Mouse (Mus musculus): ENCODE data around the gene Miga2. TPM values are rescaled to one million over a fixed set of nuclear protein-coding genes. Genes with fewer than 3 reads are reported as not detected.

Miga2 gene
- polyA plus RNA-seq, 1 experiment from 2014 or later: 27.2 TPM

GRCm38 (mm10) chr2:30403870-30404269, 39.8 kb downstream of the Miga2 start:
- no peak for ATAC-seq (replicated peaks)
- Histone ChIP-seq H3K27ac (replicated peaks) (no peak overlapping the region), H3K4me1 (peaks cover 14% of the 10 kb centered on the region), H3K27me3 (no peaks in the 10 kb centered on the region), H3K9ac (replicated peaks) (no peak overlapping the region), H3K9me3 (no peaks in the 10 kb centered on the region), H3K36me3 (peaks cover 58% of the 10 kb centered on the region), H3K4me3 (no peak overlapping the region), H3K4me2 (replicated peaks) (no peak overlapping the region)
- 93% methylated on average over 1 of the region's 1 CpGs for WGBS

DNA sequence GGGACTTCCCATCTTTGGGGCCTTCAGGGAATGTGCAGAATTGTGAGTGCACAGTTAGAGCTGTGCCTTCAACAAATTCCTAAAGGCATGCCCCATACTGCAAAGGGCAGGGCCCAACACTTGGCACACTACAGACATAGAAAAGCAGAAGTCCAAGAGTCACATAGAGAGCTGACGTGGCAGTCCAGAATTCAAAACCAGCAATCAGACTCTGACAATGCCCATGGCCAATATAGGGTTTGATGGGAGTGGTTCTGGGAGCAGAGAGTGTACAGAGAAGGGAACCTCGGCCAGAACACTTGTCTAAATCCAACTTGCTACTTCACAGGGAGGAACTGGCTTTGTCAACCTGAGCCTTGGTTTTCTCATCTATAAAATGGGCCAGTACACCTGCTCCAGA, 43.2 kb downstream of the Miga2 start:
- H3K9ac ChIP-seq (replicated peaks): no peak overlapping the region
- 92% methylated on average over 2 of the region's 2 CpGs for WGBS
- H3K27ac ChIP-seq (replicated peaks): no peak overlapping the region
- no peaks in the 10 kb centered on the region for H3K27me3 ChIP-seq
- no peak for ATAC-seq (replicated peaks)
- no peak overlapping the region for H3K4me3 ChIP-seq
- H3K9me3 ChIP-seq: no peaks in the 10 kb centered on the region
- no peak overlapping the region for H3K4me2 ChIP-seq (replicated peaks)
- peaks cover 65% of the 10 kb centered on the region for H3K36me3 ChIP-seq
- no peaks in the 10 kb centered on the region for H3K4me1 ChIP-seq

- Histone ChIP-seq H3K27ac (replicated peaks) (no peak overlapping the region), H3K27me3 (no peaks in the 10 kb centered on the region), H3K9me3 (no peaks in the 10 kb centered on the region), H3K4me3 (no peak overlapping the region), H3K4me1 (no peaks in the 10 kb centered on the region), H3K36me3 (peaks cover 63% of the 10 kb centered on the region), H3K9ac (replicated peaks) (no peak overlapping the region), H3K4me2 (replicated peaks) (no peak overlapping the region)
- WGBS: 92% methylated on average over 10 of the region's 10 CpGs
- no peak for ATAC-seq (replicated peaks)
Measured at GRCm38 (mm10) chr2:30407778-30408177, 43.7 kb downstream of the Miga2 start.

DNA sequence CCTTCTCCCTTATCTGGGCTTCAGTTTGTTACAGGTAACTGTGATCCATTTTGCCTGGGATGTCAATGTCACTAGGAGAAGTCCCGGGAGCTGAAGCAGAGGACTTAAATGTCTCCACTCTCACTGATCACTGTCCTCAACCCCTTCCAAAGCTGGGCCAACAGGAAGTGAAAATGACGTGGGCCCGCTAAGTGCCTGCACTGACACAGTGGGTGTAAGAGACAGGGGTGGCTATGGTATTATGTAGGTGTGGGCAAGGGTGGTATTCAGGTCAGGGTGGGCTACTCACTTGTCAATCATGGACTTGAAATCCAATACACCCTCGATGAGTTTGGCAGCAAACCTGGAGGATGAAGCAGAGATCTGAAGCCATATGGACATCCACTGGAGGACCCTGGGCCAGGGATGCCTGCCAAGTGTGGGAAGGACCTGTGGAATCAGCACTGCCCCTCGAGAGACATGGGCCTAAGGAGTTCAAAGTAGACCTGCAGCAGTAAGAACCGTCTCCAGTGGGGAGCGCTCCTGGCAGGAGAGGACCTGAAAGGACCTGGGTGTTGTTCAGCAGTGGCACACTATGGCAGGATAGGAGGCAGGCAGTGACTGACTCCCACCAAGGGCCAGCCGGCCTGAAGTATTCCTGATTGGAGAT, 44.5 kb downstream of the Miga2 start:
- Histone ChIP-seq H3K4me1 (peaks cover 2% of the 10 kb centered on the region; the same call in 1 of the 2 replicates), H3K9me3 (no peaks in the 10 kb centered on the region), H3K36me3 (peaks cover 59% of the 10 kb centered on the region), H3K4me2 (replicated peaks) (no peak overlapping the region), H3K27me3 (no peaks in the 10 kb centered on the region), H3K27ac (replicated peaks) (no peak overlapping the region), H3K4me3 (no peak overlapping the region), H3K9ac (replicated peaks) (no peak overlapping the region)
- ATAC-seq (replicated peaks): no peak
- 81% methylated on average over 8 of the region's 8 CpGs for WGBS

DNA sequence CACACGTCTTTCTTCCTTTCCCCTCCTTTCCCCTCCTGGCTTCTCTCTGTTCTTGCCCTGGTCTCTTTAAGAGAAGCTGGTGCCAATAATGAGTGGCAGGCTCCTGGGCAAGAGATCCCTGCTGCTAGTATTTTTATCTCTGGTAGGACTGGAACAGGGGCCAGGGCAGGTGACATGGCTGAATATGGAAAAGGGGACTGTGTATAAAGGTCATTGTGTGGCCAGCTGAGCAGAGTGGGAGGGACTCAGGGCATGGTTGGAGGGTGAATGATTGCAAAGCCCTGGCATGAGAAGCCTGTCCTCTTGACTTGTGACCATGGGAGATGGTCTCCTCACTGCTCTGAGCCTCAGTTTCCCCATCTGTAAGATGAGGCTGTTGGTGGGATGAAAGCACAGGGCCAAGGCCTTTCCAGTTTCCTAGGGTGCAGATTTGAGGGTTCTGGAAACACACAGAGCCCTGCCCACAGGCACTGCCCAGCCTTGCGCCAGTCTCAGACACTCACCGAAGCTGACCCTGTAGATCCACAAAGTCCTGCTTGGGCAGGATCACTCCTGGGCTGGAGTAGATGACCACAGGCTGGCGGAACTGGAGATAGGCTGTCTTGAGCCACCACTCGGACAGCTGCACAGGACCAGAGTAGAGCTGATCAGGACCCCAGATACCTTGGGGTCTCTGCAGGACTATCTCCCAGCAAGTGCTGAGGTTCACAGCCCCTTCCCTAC, 45.6 kb downstream of the Miga2 start:
- no peaks in the 10 kb centered on the region for H3K9me3 ChIP-seq
- 88% methylated on average over 5 of the region's 5 CpGs for WGBS
- no peak for ATAC-seq (replicated peaks)
- no peak overlapping the region for H3K27ac ChIP-seq (replicated peaks)
- no peaks in the 10 kb centered on the region for H3K27me3 ChIP-seq
- H3K9ac ChIP-seq (replicated peaks): no peak overlapping the region
- H3K4me3 ChIP-seq: no peak overlapping the region
- H3K4me1 ChIP-seq: peaks cover 12% of the 10 kb centered on the region
- H3K4me2 ChIP-seq (replicated peaks): no peak overlapping the region
- peaks cover 55% of the 10 kb centered on the region for H3K36me3 ChIP-seq

- no peaks in the 10 kb centered on the region for H3K27me3 ChIP-seq
- H3K27ac ChIP-seq (replicated peaks): no peak overlapping the region
- ATAC-seq (replicated peaks): no peak
- H3K4me2 ChIP-seq (replicated peaks): no peak overlapping the region
- peaks cover 36% of the 10 kb centered on the region for H3K4me1 ChIP-seq
- peaks cover 21% of the 10 kb centered on the region for H3K36me3 ChIP-seq
- 81% methylated on average over 16 of the region's 16 CpGs for WGBS
- no peaks in the 10 kb centered on the region for H3K9me3 ChIP-seq
- H3K9ac ChIP-seq (replicated peaks): peak overlapping the region; percentile 33; the same call in 1 of the 2 replicates
- H3K4me3 ChIP-seq: no peak overlapping the region
Measured at GRCm38 (mm10) chr2:30413038-30413973, 49.3 kb downstream of the Miga2 start.

- Histone ChIP-seq H3K9ac (replicated peaks) (peak overlapping the region; percentile 33; the same call in 1 of the 2 replicates), H3K4me1 (peaks cover 44% of the 10 kb centered on the region), H3K4me2 (replicated peaks) (peak overlapping the region; percentile 86), H3K27me3 (no peaks in the 10 kb centered on the region), H3K27ac (replicated peaks) (no peak overlapping the region), H3K9me3 (no peaks in the 10 kb centered on the region), H3K36me3 (peaks cover 16% of the 10 kb centered on the region), H3K4me3 (no peak overlapping the region)
- WGBS: 93% methylated on average over 4 of the region's 4 CpGs
- no peak for ATAC-seq (replicated peaks)
Measured at GRCm38 (mm10) chr2:30414101-30414500, 50.1 kb downstream of the Miga2 start.

DNA sequence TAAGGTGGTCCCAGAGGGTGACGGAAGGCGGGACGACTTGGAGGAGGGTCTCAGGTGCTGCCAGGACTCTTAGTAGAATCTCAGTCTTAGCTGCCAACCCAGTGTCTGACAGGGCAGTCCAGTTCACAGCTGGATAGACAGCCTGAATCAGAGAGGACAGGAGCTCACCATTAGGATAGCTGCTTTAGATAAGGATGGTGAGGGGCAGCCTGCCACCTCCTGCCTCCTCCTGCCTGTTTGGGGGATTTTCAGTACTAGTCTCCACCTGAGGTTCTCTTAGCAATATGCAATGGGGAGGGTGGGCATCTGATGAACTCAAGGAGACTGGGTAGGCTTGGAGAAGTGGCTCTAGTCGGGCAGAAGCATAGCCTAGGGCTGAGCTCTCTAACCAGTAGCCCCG, 50.6 kb downstream of the Miga2 start:
- H3K9me3 ChIP-seq: no peaks in the 10 kb centered on the region
- H3K9ac ChIP-seq (replicated peaks): peak overlapping the region; percentile 84
- peaks cover 48% of the 10 kb centered on the region for H3K4me1 ChIP-seq
- no peaks in the 10 kb centered on the region for H3K27me3 ChIP-seq
- H3K36me3 ChIP-seq: peaks cover 13% of the 10 kb centered on the region
- peak overlapping the region; percentile 86 for H3K4me2 ChIP-seq (replicated peaks)
- H3K4me3 ChIP-seq: peak overlapping the region; percentile 93
- ATAC-seq (replicated peaks): no peak
- H3K27ac ChIP-seq (replicated peaks): no peak overlapping the region
- WGBS: 44% methylated on average over 5 of the region's 5 CpGs

DNA sequence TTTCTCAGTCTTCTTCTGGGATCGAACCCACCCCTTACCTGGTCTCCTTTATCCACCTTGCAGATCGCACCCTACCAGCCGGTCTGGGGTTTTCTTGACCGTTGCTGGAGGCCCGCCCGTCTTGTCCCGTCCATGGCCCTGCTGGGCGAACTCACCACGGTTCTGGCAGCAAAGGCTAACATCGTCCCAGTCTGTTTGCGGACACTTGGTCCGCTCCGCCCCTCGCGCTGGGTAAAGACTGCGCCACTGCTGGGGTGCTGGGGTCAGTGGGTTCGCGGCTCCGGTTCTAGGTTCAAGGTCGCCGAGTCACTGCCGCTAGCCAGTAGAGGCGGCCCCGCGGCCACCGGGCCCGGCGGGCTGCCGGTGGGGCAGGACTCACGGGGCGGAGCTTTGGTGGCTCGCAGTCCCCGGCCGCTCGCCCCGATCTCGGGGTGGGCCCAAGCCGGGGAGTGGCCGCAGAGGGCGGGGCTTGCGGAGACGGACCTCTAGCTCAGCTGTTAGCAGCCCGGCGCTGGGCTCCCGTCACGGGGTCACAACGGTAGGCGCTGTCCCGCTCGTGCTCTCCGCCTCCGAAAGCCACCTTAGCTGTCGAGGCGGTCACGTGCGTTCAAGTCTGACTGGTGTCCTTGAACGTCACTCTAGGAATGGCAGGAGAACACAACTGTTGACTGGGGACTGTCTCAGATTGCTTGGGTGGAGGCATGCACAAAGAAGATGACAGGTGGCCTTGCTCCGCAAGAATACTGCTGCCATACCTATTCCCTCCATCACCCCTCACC, 51.3 kb downstream of the Miga2 start, which contains the start of gene Crat:
TSS of gene Crat (minus strand) at position 657 of the 779 bp plus-strand sequence.
- Histone ChIP-seq H3K27me3 (no peaks in the 10 kb centered on the region), H3K27ac (replicated peaks) (peak within 1 kb of the TSS; percentile 98), H3K4me3 (peak within 1 kb of the TSS; percentile 93), H3K4me1 (peaks cover 48% of the 10 kb centered on the region), H3K36me3 (peaks cover 6% of the 10 kb centered on the region; the same call in 1 of the 2 replicates), H3K9me3 (no peaks in the 10 kb centered on the region), H3K4me2 (replicated peaks) (peak within 1 kb of the TSS; percentile 86), H3K9ac (replicated peaks) (peak within 1 kb of the TSS; percentile 95)
- peak; percentile 88 for ATAC-seq (replicated peaks)
- under 1% methylated on average over 58 of the region's 58 CpGs for WGBS

DNA sequence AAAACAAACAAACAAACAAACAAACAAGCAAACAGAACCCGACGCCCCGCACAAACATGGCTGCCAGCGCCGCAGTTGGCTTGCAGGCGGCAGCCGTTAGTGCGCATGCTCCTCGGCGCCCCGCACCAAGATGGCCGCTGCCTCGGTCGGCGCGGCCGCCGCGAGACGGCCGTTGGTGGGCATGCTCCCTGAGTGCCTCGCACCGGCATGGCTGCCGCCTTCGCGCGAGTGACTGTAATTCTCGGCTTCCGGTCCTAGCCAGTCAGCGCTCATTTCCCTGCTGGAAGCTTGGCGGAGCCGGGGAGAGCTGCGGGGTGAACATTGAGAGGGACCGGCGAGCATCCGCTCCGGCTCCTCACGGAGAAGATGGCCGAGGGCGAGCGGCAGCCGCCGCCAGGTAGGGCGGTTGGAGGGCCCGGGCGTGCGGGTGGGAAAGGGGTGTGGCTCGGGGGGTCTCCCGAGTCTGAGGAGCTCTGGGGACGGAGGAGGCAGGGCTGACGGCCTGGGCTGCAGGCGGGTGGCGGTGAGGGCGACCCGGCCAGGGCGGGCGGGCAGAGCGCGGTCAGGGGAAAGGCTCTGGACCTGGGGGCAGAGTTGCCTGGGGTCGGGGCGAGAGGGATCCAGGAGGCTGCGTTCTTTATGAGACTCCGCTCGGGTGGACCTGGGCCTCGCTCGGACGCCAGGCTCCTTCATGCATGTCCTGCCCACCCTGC, 52.1 kb downstream of the Miga2 start, which contains the start of gene Ptpa:
TSS of gene Ptpa (plus strand) at position 104 of the 713 bp plus-strand sequence.
- H3K4me2 ChIP-seq (replicated peaks): peak within 1 kb of the TSS; percentile 86
- H3K36me3 ChIP-seq: peaks cover 5% of the 10 kb centered on the region; the same call in 1 of the 2 replicates
- ATAC-seq (replicated peaks): peak; percentile 94
- H3K9ac ChIP-seq (replicated peaks): peak within 1 kb of the TSS; percentile 95
- H3K9me3 ChIP-seq: no peaks in the 10 kb centered on the region
- WGBS: under 1% methylated on average over 61 of the region's 67 CpGs
- peaks cover 48% of the 10 kb centered on the region for H3K4me1 ChIP-seq
- peak within 1 kb of the TSS; percentile 93 for H3K4me3 ChIP-seq
- H3K27me3 ChIP-seq: no peaks in the 10 kb centered on the region
- peak within 1 kb of the TSS; percentile 98 for H3K27ac ChIP-seq (replicated peaks)

DNA sequence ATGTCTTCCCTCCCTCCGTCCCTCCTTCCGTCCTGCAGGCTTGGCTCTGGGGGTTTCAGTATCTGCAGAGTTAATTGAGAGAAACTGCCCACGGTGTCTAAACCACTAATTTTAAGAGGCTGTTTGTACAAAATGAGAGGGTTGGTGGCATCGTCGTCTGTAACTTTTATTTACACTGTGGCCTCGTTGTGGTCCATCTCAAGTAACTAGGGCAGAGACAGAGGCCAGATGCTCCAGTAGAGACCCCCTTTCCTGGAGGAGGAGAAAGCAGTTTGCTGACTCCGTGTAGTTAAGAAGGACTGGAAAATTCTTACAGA, 52.6 kb downstream of the Miga2 start:
- H3K4me3 ChIP-seq: peak overlapping the region; percentile 93
- no peaks in the 10 kb centered on the region for H3K27me3 ChIP-seq
- peak overlapping the region; percentile 95 for H3K9ac ChIP-seq (replicated peaks)
- ATAC-seq (replicated peaks): no peak
- peaks cover 48% of the 10 kb centered on the region for H3K4me1 ChIP-seq
- no peaks in the 10 kb centered on the region for H3K9me3 ChIP-seq
- H3K36me3 ChIP-seq: peaks cover 4% of the 10 kb centered on the region; the same call in 1 of the 2 replicates
- H3K27ac ChIP-seq (replicated peaks): peak overlapping the region; percentile 98
- peak overlapping the region; percentile 86 for H3K4me2 ChIP-seq (replicated peaks)
- under 1% methylated on average over 7 of the region's 7 CpGs for WGBS

All from forebrain, embryonic 15.5 days (tissue).